Mouse (Mus musculus): ENCODE measurements around the gene Lmf1. TPM values are rescaled to one million over a fixed set of nuclear protein-coding genes. Genes with fewer than 3 reads are reported as not detected.

The Lmf1 gene
- total and polyA plus RNA-seq, 2 experiments from 2014 or later, result 19.8 to 27.6 TPM

DNA sequence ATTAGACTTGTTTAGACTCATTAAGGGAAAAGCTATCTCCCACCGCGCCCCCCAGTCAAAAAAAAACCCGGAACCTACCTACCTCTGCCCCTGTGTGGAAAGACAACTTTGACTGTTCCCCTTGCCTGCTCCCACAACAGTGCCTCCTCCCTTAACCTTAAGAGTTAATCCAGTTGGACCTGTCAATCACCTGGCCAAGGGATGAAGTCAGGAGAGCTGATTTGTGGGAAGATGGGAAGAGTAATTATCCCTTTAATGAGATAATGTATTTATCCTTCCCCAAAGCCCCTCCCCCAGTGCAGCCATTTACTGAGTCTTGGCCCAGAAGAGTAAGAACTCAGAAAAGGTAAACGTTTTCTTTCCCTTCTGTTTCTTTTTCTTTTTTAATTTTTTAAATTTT, 110.0 kb downstream of the Lmf1 start:
- H3K27me3 ChIP-seq (ENCODE audit: insufficient read depth, low read length), result no peaks in the 10 kb centered on the region
- DNase-seq (ENCODE audit: low spot score), result no peak
- H3K27ac ChIP-seq (ENCODE audit: low read depth, low read length), result no peak overlapping the region
- WGBS, result 77% methylated on average over 4 of the region's 4 CpGs
- no peaks in the 10 kb centered on the region for H3K4me1 ChIP-seq (ENCODE audit: insufficient read depth, low read length)
- no peaks in the 10 kb centered on the region for H3K9me3 ChIP-seq (ENCODE audit: low read length)
- H3K9ac ChIP-seq (replicated peaks; ENCODE audit: low read length, poor library complexity, severe bottlenecking), result no peak overlapping the region
- ATAC-seq (ENCODE audit: low FRiP score), result no peak
- H3K36me3 ChIP-seq (ENCODE audit: insufficient read depth, low read length), result no peaks in the 10 kb centered on the region
- TF ChIP-seq CTCF (IDR thresholded peaks at IDR 0.05), result no peak
- H3K4me2 ChIP-seq (ENCODE audit: low read depth, low read length, poor library complexity, severe bottlenecking), result no peak overlapping the region
- no peak overlapping the region for H3K4me3 ChIP-seq (ENCODE audit: low read depth, low read length)

- DNase-seq (ENCODE audit: low spot score), result no peak
- no peaks in the 10 kb centered on the region for H3K27me3 ChIP-seq (ENCODE audit: insufficient read depth, low read length)
- H3K4me3 ChIP-seq (ENCODE audit: low read depth, low read length), result no peak overlapping the region
- no peaks in the 10 kb centered on the region for H3K36me3 ChIP-seq (ENCODE audit: insufficient read depth, low read length)
- no peaks in the 10 kb centered on the region for H3K9me3 ChIP-seq (ENCODE audit: low read length)
- no peak for TF ChIP-seq CTCF (IDR thresholded peaks at IDR 0.05)
- no peak overlapping the region for H3K27ac ChIP-seq (ENCODE audit: low read depth, low read length)
- H3K4me1 ChIP-seq (ENCODE audit: insufficient read depth, low read length), result no peaks in the 10 kb centered on the region
- H3K4me2 ChIP-seq (ENCODE audit: low read depth, low read length, poor library complexity, severe bottlenecking), result no peak overlapping the region
- 50% methylated on average over 1 of the region's 1 CpGs for WGBS
- ATAC-seq (ENCODE audit: low FRiP score), result no peak
- no peak overlapping the region for H3K9ac ChIP-seq (replicated peaks; ENCODE audit: low read length, poor library complexity, severe bottlenecking)
Observed at GRCm38 (mm10) chr17:25696263-25696662, 117.4 kb downstream of the Lmf1 start.

DNA sequence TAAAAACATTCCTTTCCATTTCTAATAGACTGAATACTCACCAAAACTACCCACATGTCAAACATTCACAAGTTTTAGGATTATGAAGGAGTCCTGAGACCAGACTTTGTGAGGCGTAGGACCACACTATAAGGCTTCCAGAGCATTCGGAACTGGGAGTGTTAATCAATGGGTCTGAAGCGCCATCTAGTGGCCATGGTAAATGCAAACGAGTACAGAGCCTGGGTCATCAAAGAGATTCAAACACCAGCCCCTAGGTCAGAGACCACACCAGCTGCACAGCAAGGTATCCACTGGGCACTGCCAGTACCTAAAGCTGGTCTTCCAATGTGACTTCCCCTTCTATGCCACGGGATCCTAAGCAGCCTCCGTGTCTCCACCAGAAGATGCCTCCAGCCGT, 119.6 kb downstream of the Lmf1 start:
- Histone ChIP-seq H3K9me3 (ENCODE audit: low read length) (no peaks in the 10 kb centered on the region), H3K9ac (replicated peaks; ENCODE audit: low read length, poor library complexity, severe bottlenecking) (no peak overlapping the region), H3K4me1 (ENCODE audit: insufficient read depth, low read length) (no peaks in the 10 kb centered on the region), H3K4me2 (ENCODE audit: low read depth, low read length, poor library complexity, severe bottlenecking) (no peak overlapping the region), H3K27ac (ENCODE audit: low read depth, low read length) (no peak overlapping the region), H3K36me3 (ENCODE audit: insufficient read depth, low read length) (no peaks in the 10 kb centered on the region), H3K4me3 (ENCODE audit: low read depth, low read length) (no peak overlapping the region), H3K27me3 (ENCODE audit: insufficient read depth, low read length) (no peaks in the 10 kb centered on the region)
- 10% methylated on average over 7 of the region's 7 CpGs for WGBS
- TF ChIP-seq CTCF (IDR thresholded peaks at IDR 0.05), result peak; percentile 92
- peak; percentile 92 for DNase-seq (ENCODE audit: low spot score)
- no peak for ATAC-seq (ENCODE audit: low FRiP score)

DNA sequence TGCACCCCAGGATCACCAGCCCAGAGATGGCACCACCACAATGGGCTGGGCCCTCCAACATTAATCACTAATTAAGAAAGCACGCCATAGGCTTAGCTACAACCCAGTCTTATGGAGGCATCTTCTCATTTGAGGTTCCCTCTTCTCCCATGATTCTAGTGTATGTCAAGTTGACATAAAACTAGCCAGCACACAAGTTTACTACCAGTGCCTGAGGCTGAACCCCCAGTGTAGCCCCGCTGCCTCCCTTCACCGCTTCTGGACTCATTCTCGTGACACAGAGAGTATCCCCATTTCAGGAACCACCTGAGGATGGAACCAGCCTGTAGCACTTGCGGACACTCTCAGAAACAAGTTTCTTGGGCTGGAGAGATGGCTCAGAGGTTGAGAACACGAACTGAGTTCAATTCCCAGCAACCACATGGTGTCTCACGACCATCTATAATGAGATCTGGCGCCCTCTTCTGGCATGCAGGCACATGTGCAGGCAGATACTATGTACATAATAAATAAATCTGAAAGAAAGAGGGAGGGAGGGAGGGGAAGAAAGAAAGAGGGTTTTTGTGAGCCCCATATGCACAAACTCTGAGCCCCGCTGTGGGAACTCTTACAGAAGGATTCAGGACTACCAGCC, 122.1 kb downstream of the Lmf1 start:
- H3K27me3 ChIP-seq (ENCODE audit: insufficient read depth, low read length), result no peaks in the 10 kb centered on the region
- H3K4me1 ChIP-seq (ENCODE audit: insufficient read depth, low read length), result no peaks in the 10 kb centered on the region
- 56% methylated on average over 9 of the region's 9 CpGs for WGBS
- H3K9ac ChIP-seq (replicated peaks; ENCODE audit: low read length, poor library complexity, severe bottlenecking), result no peak overlapping the region
- H3K9me3 ChIP-seq (ENCODE audit: low read length), result no peaks in the 10 kb centered on the region
- H3K27ac ChIP-seq (ENCODE audit: low read depth, low read length), result no peak overlapping the region
- H3K4me3 ChIP-seq (ENCODE audit: low read depth, low read length), result no peak overlapping the region
- DNase-seq (ENCODE audit: low spot score) (no peak), ATAC-seq (ENCODE audit: low FRiP score) (no peak)
- peak; percentile 53 for TF ChIP-seq CTCF (IDR thresholded peaks at IDR 0.05)
- H3K4me2 ChIP-seq (ENCODE audit: low read depth, low read length, poor library complexity, severe bottlenecking), result no peak overlapping the region
- H3K36me3 ChIP-seq (ENCODE audit: insufficient read depth, low read length), result no peaks in the 10 kb centered on the region

DNA sequence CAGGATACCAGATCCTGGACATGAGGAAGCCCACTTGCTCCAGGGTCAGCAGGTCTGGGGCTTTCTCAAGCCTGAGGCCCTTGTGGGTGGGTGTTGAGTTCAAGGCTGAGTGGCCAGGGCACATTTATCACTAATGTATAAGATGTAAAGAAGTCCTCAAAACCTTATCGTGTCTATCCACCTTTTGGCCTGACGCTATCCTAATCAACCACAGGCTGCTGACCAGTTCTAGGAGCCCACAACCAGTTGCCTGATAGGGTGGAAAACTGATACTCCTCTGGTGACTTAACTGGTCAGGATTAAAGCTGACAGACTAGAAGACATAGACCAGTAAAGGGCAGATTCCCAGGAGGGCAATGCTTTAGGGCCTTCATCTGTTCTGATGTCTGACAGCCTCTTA, 131.1 kb downstream of the Lmf1 start:
- no peaks in the 10 kb centered on the region for H3K4me1 ChIP-seq (ENCODE audit: insufficient read depth, low read length)
- H3K36me3 ChIP-seq (ENCODE audit: insufficient read depth, low read length), result no peaks in the 10 kb centered on the region
- DNase-seq (ENCODE audit: low spot score), result no peak
- no peak overlapping the region for H3K4me3 ChIP-seq (ENCODE audit: low read depth, low read length)
- H3K9me3 ChIP-seq (ENCODE audit: low read length), result no peaks in the 10 kb centered on the region
- H3K27me3 ChIP-seq (ENCODE audit: insufficient read depth, low read length), result no peaks in the 10 kb centered on the region
- no peak for ATAC-seq (ENCODE audit: low FRiP score)
- WGBS, result 97% methylated on average over 2 of the region's 2 CpGs
- no peak for TF ChIP-seq CTCF (IDR thresholded peaks at IDR 0.05)
- H3K27ac ChIP-seq (ENCODE audit: low read depth, low read length), result no peak overlapping the region
- no peak overlapping the region for H3K9ac ChIP-seq (replicated peaks; ENCODE audit: low read length, poor library complexity, severe bottlenecking)
- no peak overlapping the region for H3K4me2 ChIP-seq (ENCODE audit: low read depth, low read length, poor library complexity, severe bottlenecking)

GRCm38 (mm10) chr17:25711136-25711535, 132.3 kb downstream of the Lmf1 start:
- H3K4me2 ChIP-seq (ENCODE audit: low read depth, low read length, poor library complexity, severe bottlenecking), result no peak overlapping the region
- H3K9me3 ChIP-seq (ENCODE audit: low read length), result no peaks in the 10 kb centered on the region
- DNase-seq (ENCODE audit: low spot score) (no peak), ATAC-seq (ENCODE audit: low FRiP score) (no peak)
- TF ChIP-seq CTCF (IDR thresholded peaks at IDR 0.05), result no peak
- no peaks in the 10 kb centered on the region for H3K4me1 ChIP-seq (ENCODE audit: insufficient read depth, low read length)
- no peak overlapping the region for H3K27ac ChIP-seq (ENCODE audit: low read depth, low read length)
- 87% methylated on average over 4 of the region's 4 CpGs for WGBS
- no peaks in the 10 kb centered on the region for H3K36me3 ChIP-seq (ENCODE audit: insufficient read depth, low read length)
- H3K4me3 ChIP-seq (ENCODE audit: low read depth, low read length), result no peak overlapping the region
- H3K9ac ChIP-seq (replicated peaks; ENCODE audit: low read length, poor library complexity, severe bottlenecking), result no peak overlapping the region
- peaks cover 6% of the 10 kb centered on the region; the same call in 1 of the 2 replicates for H3K27me3 ChIP-seq (ENCODE audit: insufficient read depth, low read length)

Other genes with a start within 250 kb of the Lmf1 start
- gene Tpsab1, start 233.5 kb upstream of the Lmf1 start, total RNA-seq (2014; rRNA removed), result not detected in 2 replicates
- gene Tpsab1, start 233.5 kb upstream of the Lmf1 start, polyA plus RNA-seq (2015; fragmentation: Nextera tagmentation; extraction: Ambion mirVana), result not detected in 2 replicates
- gene Tpsb2, start 212.8 kb upstream of the Lmf1 start, total RNA-seq (2014; rRNA removed), result 0.28 and 1.8 TPM in 2 replicates
- gene Tpsb2, start 212.8 kb upstream of the Lmf1 start, polyA plus RNA-seq (2015; fragmentation: Nextera tagmentation; extraction: Ambion mirVana), result 0.60 and 1.0 TPM in 2 replicates
- not detected in 2 replicates for gene Tpsg1, start 209.8 kb upstream of the Lmf1 start, total RNA-seq (2014; rRNA removed)
- gene Tpsg1, start 209.8 kb upstream of the Lmf1 start, polyA plus RNA-seq (2015; fragmentation: Nextera tagmentation; extraction: Ambion mirVana), result 1.0 and 1.2 TPM in 2 replicates
- gene Cacna1h, start 145.3 kb upstream of the Lmf1 start, total RNA-seq (2014; rRNA removed), result 117 and 164 TPM in 2 replicates
- 7.6 and 9.5 TPM in 2 replicates for gene Cacna1h, start 145.3 kb upstream of the Lmf1 start, polyA plus RNA-seq (2015; fragmentation: Nextera tagmentation; extraction: Ambion mirVana)
- 1.9 and 5.2 TPM in 2 replicates for gene Tekt4, start 124.5 kb upstream of the Lmf1 start, total RNA-seq (2014; rRNA removed)
- gene Tekt4, start 124.5 kb upstream of the Lmf1 start, polyA plus RNA-seq (2015; fragmentation: Nextera tagmentation; extraction: Ambion mirVana), result 2.1 and 2.3 TPM in 2 replicates
- 1.9 and 2.0 TPM in 2 replicates for gene Sstr5, start 81.8 kb upstream of the Lmf1 start, total RNA-seq (2014; rRNA removed)
- 1.7 and 2.4 TPM in 2 replicates for gene Sstr5, start 81.8 kb upstream of the Lmf1 start, polyA plus RNA-seq (2015; fragmentation: Nextera tagmentation; extraction: Ambion mirVana)
- 21.5 and 31.0 TPM in 2 replicates for gene Sox8, start 8.4 kb upstream of the Lmf1 start, total RNA-seq (2014; rRNA removed)
- gene Sox8, start 8.4 kb upstream of the Lmf1 start, polyA plus RNA-seq (2015; fragmentation: Nextera tagmentation; extraction: Ambion mirVana), result 16.3 and 19.9 TPM in 2 replicates
- gene Gng13, start 138.1 kb downstream of the Lmf1 start, total RNA-seq (2014; rRNA removed), result 34.4 and 42.2 TPM in 2 replicates
- gene Gng13, start 138.1 kb downstream of the Lmf1 start, polyA plus RNA-seq (2015; fragmentation: Nextera tagmentation; extraction: Ambion mirVana), result 21.0 and 25.8 TPM in 2 replicates
- 3.4 and 5.8 TPM in 2 replicates for gene Chtf18, start 148.3 kb downstream of the Lmf1 start, total RNA-seq (2014; rRNA removed)
- gene Chtf18, start 148.3 kb downstream of the Lmf1 start, polyA plus RNA-seq (2015; fragmentation: Nextera tagmentation; extraction: Ambion mirVana), result 2.2 and 2.5 TPM in 2 replicates
- 8.0 and 10.5 TPM in 2 replicates for gene Rpusd1, start 148.6 kb downstream of the Lmf1 start, total RNA-seq (2014; rRNA removed)
- gene Rpusd1, start 148.6 kb downstream of the Lmf1 start, polyA plus RNA-seq (2015; fragmentation: Nextera tagmentation; extraction: Ambion mirVana), result 26.7 and 33.3 TPM in 2 replicates
- gene Mslnl, start 157.0 kb downstream of the Lmf1 start, total RNA-seq (2014; rRNA removed), result not detected in 2 replicates
- not detected in 2 replicates for gene Mslnl, start 157.0 kb downstream of the Lmf1 start, polyA plus RNA-seq (2015; fragmentation: Nextera tagmentation; extraction: Ambion mirVana)
- gene Msln, start 175.3 kb downstream of the Lmf1 start, total RNA-seq (2014; rRNA removed), result 0.52 and 1.6 TPM in 2 replicates
- 2.2 and 3.6 TPM in 2 replicates for gene Msln, start 175.3 kb downstream of the Lmf1 start, polyA plus RNA-seq (2015; fragmentation: Nextera tagmentation; extraction: Ambion mirVana)
- 25.2 and 27.3 TPM in 2 replicates for gene Narfl, start 194.7 kb downstream of the Lmf1 start, total RNA-seq (2014; rRNA removed)
- 25.1 and 27.2 TPM in 2 replicates for gene Narfl, start 194.7 kb downstream of the Lmf1 start, polyA plus RNA-seq (2015; fragmentation: Nextera tagmentation; extraction: Ambion mirVana)
- 149 and 156 TPM in 2 replicates for gene Haghl, start 206.6 kb downstream of the Lmf1 start, total RNA-seq (2014; rRNA removed)
- 206 and 228 TPM in 2 replicates for gene Haghl, start 206.6 kb downstream of the Lmf1 start, polyA plus RNA-seq (2015; fragmentation: Nextera tagmentation; extraction: Ambion mirVana)
- 0.44 TPM in 1 of 2 replicates, not detected in the other for gene Ccdc78, start 207.5 kb downstream of the Lmf1 start, total RNA-seq (2014; rRNA removed)
- gene Ccdc78, start 207.5 kb downstream of the Lmf1 start, polyA plus RNA-seq (2015; fragmentation: Nextera tagmentation; extraction: Ambion mirVana), result 0.39 and 0.65 TPM in 2 replicates
- gene Fam173a, start 213.8 kb downstream of the Lmf1 start, total RNA-seq (2014; rRNA removed), result 65.8 and 74.2 TPM in 2 replicates
- 106 and 116 TPM in 2 replicates for gene Fam173a, start 213.8 kb downstream of the Lmf1 start, polyA plus RNA-seq (2015; fragmentation: Nextera tagmentation; extraction: Ambion mirVana)
- not detected in 2 replicates for gene AC134908.4, start 216.6 kb downstream of the Lmf1 start, total RNA-seq (2014; rRNA removed)
- gene AC134908.4, start 216.6 kb downstream of the Lmf1 start, polyA plus RNA-seq (2015; fragmentation: Nextera tagmentation; extraction: Ambion mirVana), result 0.89 TPM in 1 of 2 replicates, not detected in the other
- 155 and 236 TPM in 2 replicates for gene Metrn, start 218.1 kb downstream of the Lmf1 start, total RNA-seq (2014; rRNA removed)
- gene Metrn, start 218.1 kb downstream of the Lmf1 start, polyA plus RNA-seq (2015; fragmentation: Nextera tagmentation; extraction: Ambion mirVana), result 50.0 and 54.3 TPM in 2 replicates
- 140 and 154 TPM in 2 replicates for gene Fbxl16, start 230.0 kb downstream of the Lmf1 start, total RNA-seq (2014; rRNA removed)
- gene Fbxl16, start 230.0 kb downstream of the Lmf1 start, polyA plus RNA-seq (2015; fragmentation: Nextera tagmentation; extraction: Ambion mirVana), result 43.1 and 51.7 TPM in 2 replicates
- gene Wdr24, start 244.5 kb downstream of the Lmf1 start, total RNA-seq (2014; rRNA removed), result 33.4 and 37.6 TPM in 2 replicates
- gene Wdr24, start 244.5 kb downstream of the Lmf1 start, polyA plus RNA-seq (2015; fragmentation: Nextera tagmentation; extraction: Ambion mirVana), result 24.7 and 27.3 TPM in 2 replicates
- 39.1 and 46.2 TPM in 2 replicates for gene Jmjd8, start 249.8 kb downstream of the Lmf1 start, total RNA-seq (2014; rRNA removed)
- gene Jmjd8, start 249.8 kb downstream of the Lmf1 start, polyA plus RNA-seq (2015; fragmentation: Nextera tagmentation; extraction: Ambion mirVana), result 43.8 and 45.9 TPM in 2 replicates

All from midbrain, postnatal 0 days (tissue).